Mouse (Mus musculus) forebrain, postnatal 0 days (tissue): ENCODE measurements around the gene Phlpp1. TPM values are rescaled to one million over a fixed set of nuclear protein-coding genes. Genes with fewer than 3 reads are reported as not detected.
A peak's percentile ranks its signal among the peaks of the same experiment; 100 is the strongest.

Source experiments
- ATAC-seq: fragments of 200-750 bp; cut with Nextera tagmentation; 2 replicates; pipeline ENCODE4 v1.8.0; 2017; ENCODE audit warnings: mild to moderate bottlenecking, moderate library complexity
- DNase-seq: peaks from one replicate; pipeline ENCODE4 v3.0.0-alpha.2; 2015
- H3K27ac ChIP-seq: fragments of 300-500 bp; sonication (generic); 2 replicates; pipeline ENCODE4 v1.5.1; 2014; ENCODE audit warnings: low read depth, mild to moderate bottlenecking, antibody characterized with exemption, low read length, moderate library complexity, mixed read lengths
- H3K27me3 ChIP-seq: fragments of 300-500 bp; sonication (generic); 2 replicates; pipeline ENCODE4 v1.6.1; 2014; ENCODE audit warnings: mild to moderate bottlenecking, low read length, mixed read lengths; ENCODE audit not compliant: insufficient read depth
- H3K36me3 ChIP-seq: fragments of 300-500 bp; sonication (generic); 2 replicates; pipeline ENCODE4 v1.6.1; 2014; ENCODE audit warnings: mild to moderate bottlenecking, moderate library complexity; ENCODE audit not compliant: insufficient read depth
- H3K4me1 ChIP-seq: fragments of 300-500 bp; sonication (generic); 2 replicates; pipeline ENCODE4 v1.6.1; 2014; ENCODE audit warnings: antibody characterized with exemption; ENCODE audit not compliant: insufficient read depth
- H3K4me2 ChIP-seq: fragments of 300-500 bp; sonication (generic); 2 replicates; pipeline ENCODE4 v1.6.1; 2014; ENCODE audit warnings: low read depth, mild to moderate bottlenecking, moderate library complexity
- H3K4me3 ChIP-seq: fragments of 300-500 bp; sonication (generic); 2 replicates; pipeline ENCODE4 v1.5.1; 2014; ENCODE audit warnings: low read depth, low read length, mixed read lengths
- H3K9ac ChIP-seq: fragments of 300-500 bp; sonication (generic); 2 replicates; pipeline ENCODE4 v1.6.1; 2014; ENCODE audit warnings: mild to moderate bottlenecking
- H3K9me3 ChIP-seq: fragments of 300-500 bp; sonication (generic); 2 replicates; pipeline ENCODE4 v1.6.1; 2016; ENCODE audit warnings: low read length
- CTCF ChIP-seq: sonication (generic); IDR thresholded peaks from 2 replicates; pipeline ENCODE4 v1.5.1; 2016; ENCODE audit warnings: antibody characterized with exemption, control low read depth, low read depth
- WGBS: fragments of 180-500 bp; shearing (Covaris S2); extraction: QIAGEN DNeasy Blood & Tissue Kit; methylation state at CpG from one replicate; pipeline ENCODE4 v1.1.7; 2014; 5-methylcytosine and 5-hydroxymethylcytosine counted together
- polyA plus RNA-seq: library from polyadenylated mRNA; unstranded; fragments of >200 nt; fragmentation: Nextera tagmentation; extraction: Ambion mirVana; gene quantifications from 2 replicates; pipeline ENCODE4 v1.2.1, GENCODE M21; 2015
- total RNA-seq: library from RNA; depleted of rRNA; stranded (reverse); fragments of >200 nt; gene quantifications from 2 replicates; pipeline ENCODE4 v1.2.3, GENCODE M21; 2014

The Phlpp1 gene
- total and polyA plus RNA-seq, 2 experiments from 2014 or later, result 5.1 to 32.5 TPM

GRCm38 (mm10) chr1:106226613-106227012 lies 55.1 kb downstream of the Phlpp1 start:
- Histone ChIP-seq H3K4me2 (no peak overlapping the region), H3K4me1 (no peaks in the 10 kb centered on the region), H3K9me3 (no peaks in the 10 kb centered on the region), H3K27ac (no peak overlapping the region), H3K9ac (no peak overlapping the region), H3K4me3 (no peak overlapping the region), H3K27me3 (no peaks in the 10 kb centered on the region), H3K36me3 (no peaks in the 10 kb centered on the region)
- no peak for TF ChIP-seq CTCF
- DNase-seq (no peak), ATAC-seq (no peak)
- WGBS, result 82% methylated on average over 7 of the region's 7 CpGs

DNA sequence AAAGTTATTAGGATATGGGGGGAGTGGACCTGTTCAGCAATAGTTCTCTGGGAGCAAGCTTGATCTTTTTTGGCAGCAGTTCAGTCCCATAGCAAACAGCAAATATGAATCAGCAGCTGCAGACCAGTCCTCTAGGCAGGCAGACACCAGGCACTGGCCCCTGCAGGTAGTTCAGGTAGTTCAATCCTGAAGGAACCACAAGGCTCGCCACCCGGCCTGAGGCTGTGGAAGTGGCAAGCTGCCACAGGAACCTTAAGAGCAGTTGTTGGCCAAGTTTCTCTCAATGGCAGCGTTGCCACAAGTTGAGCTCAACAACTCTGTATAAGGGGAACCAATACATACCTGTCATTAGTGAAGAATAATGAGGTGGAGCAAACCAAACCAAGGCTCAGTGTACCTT lies 58.8 kb downstream of the Phlpp1 start:
- WGBS, result 70% methylated on average over 3 of the region's 3 CpGs
- Histone ChIP-seq H3K9me3 (no peaks in the 10 kb centered on the region), H3K36me3 (no peaks in the 10 kb centered on the region), H3K4me1 (no peaks in the 10 kb centered on the region), H3K4me2 (no peak overlapping the region), H3K27me3 (no peaks in the 10 kb centered on the region), H3K27ac (no peak overlapping the region), H3K9ac (no peak overlapping the region), H3K4me3 (no peak overlapping the region)
- DNase-seq, result no peak
- TF ChIP-seq CTCF, result no peak
- no peak for ATAC-seq

- TF ChIP-seq CTCF, result no peak
- H3K4me2 ChIP-seq, result no peak overlapping the region
- H3K27me3 ChIP-seq, result no peaks in the 10 kb centered on the region
- no peaks in the 10 kb centered on the region for H3K9me3 ChIP-seq
- WGBS, result 76% methylated on average over 5 of the region's 5 CpGs
- H3K27ac ChIP-seq, result no peak overlapping the region
- DNase-seq (no peak), ATAC-seq (no peak)
- no peak overlapping the region for H3K4me3 ChIP-seq
- H3K9ac ChIP-seq, result no peak overlapping the region
- H3K36me3 ChIP-seq, result no peaks in the 10 kb centered on the region
- H3K4me1 ChIP-seq, result no peaks in the 10 kb centered on the region
Measured at GRCm38 (mm10) chr1:106231345-106231744, 59.8 kb downstream of the Phlpp1 start.

DNA sequence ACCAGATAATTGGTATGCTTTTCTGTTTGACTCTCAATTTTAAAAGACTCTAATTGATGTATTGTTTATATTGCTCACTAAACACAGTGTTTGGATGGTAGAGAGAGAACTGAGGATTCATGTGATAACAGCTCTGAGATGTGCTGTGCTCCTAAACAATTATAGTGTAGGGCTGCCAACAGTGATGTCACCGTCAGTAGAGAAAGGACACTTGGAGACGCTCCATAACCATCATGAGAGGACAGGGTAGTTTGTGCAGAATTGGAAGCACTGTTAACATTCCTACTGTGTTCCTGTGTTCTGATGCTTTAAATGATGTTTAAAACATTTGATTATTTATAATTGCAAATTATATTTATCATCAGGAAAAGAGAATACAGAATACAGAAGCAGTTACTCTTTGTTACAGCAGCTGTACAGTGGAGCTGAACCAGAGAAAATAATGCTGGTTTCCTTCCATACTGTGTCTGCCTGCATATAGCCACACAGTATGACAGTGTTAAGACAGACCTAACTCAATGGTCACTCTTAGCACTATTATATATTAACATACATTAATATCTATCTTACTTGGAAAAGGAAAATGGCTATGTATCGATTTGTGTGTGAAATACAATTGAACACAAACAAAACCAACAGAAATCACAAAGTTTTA lies 60.4 kb downstream of the Phlpp1 start:
- Histone ChIP-seq H3K4me1 (no peaks in the 10 kb centered on the region), H3K4me2 (no peak overlapping the region), H3K9me3 (no peaks in the 10 kb centered on the region), H3K9ac (no peak overlapping the region), H3K27ac (no peak overlapping the region), H3K4me3 (no peak overlapping the region), H3K36me3 (no peaks in the 10 kb centered on the region), H3K27me3 (no peaks in the 10 kb centered on the region)
- 46% methylated on average over 3 of the region's 3 CpGs for WGBS
- TF ChIP-seq CTCF, result no peak
- peak; percentile 66 for DNase-seq
- ATAC-seq, result peak; percentile 87

- no peak for ATAC-seq
- Histone ChIP-seq H3K4me2 (no peak overlapping the region), H3K36me3 (no peaks in the 10 kb centered on the region), H3K27ac (no peak overlapping the region), H3K9me3 (no peaks in the 10 kb centered on the region), H3K27me3 (no peaks in the 10 kb centered on the region), H3K4me3 (no peak overlapping the region), H3K9ac (no peak overlapping the region), H3K4me1 (no peaks in the 10 kb centered on the region)
- TF ChIP-seq CTCF, result no peak
- 53% methylated on average over 4 of the region's 4 CpGs for WGBS
- no peak for DNase-seq
Measured at GRCm38 (mm10) chr1:106232460-106232850, 60.9 kb downstream of the Phlpp1 start.

DNA sequence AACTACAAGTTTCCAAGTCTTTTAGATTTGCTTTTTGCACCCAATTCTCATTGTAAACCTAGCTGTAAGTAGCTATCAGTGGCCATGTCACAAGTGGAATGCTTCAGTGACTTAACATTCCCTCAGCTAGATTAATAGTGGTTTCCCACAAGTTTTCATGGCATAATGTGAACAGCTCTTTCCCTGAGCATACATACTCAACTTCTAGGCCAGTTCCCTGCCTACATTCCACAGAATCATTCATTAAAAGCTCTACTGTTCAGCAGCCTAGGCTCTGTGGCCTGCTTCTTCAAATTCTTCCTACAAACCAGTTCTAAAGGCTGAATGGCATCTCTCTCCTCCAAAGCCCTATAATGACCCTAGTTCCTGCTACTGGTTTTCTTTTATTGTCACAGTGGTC lies 65.4 kb downstream of the Phlpp1 start:
- Histone ChIP-seq H3K4me3 (no peak overlapping the region), H3K9ac (no peak overlapping the region), H3K36me3 (no peaks in the 10 kb centered on the region), H3K4me1 (peaks cover 6% of the 10 kb centered on the region; the same call in 1 of the 2 replicates), H3K4me2 (no peak overlapping the region), H3K27ac (no peak overlapping the region), H3K27me3 (no peaks in the 10 kb centered on the region), H3K9me3 (no peaks in the 10 kb centered on the region)
- ATAC-seq (no peak), DNase-seq (no peak)
- TF ChIP-seq CTCF, result no peak

DNA sequence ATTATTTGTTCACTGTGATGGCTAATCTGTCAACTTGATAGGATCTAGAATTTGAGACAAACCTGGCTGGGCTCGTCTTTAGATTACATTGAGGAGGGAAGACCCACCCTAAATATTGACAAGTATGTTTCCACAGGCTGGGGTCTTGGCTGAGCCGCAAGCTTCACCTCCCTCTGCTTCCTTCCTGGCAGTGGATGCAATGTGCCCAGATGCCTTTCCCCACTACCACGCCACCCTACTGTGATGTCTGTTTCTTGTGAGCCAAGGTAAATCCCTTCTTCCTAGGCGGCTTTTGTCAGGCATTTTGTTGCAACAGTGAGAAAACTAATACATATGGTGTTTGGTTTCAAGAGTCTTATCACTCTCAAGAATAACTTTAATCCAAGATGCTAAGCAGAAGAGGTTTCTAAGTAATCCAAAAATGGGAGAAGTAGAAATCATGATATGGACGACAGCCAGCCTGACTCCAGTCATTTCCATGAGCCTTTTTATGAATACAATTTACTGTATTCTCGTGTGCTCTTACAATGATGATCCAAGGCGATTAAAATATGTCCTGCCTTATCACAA lies 68.6 kb downstream of the Phlpp1 start:
- 47% methylated on average over 7 of the region's 7 CpGs for WGBS
- Histone ChIP-seq H3K9me3 (no peaks in the 10 kb centered on the region), H3K9ac (no peak overlapping the region), H3K36me3 (no peaks in the 10 kb centered on the region), H3K4me3 (no peak overlapping the region), H3K4me1 (peaks cover 10% of the 10 kb centered on the region; the same call in 1 of the 2 replicates), H3K27ac (no peak overlapping the region), H3K4me2 (no peak overlapping the region), H3K27me3 (no peaks in the 10 kb centered on the region)
- TF ChIP-seq CTCF, result no peak
- ATAC-seq, result peak; percentile 54
- DNase-seq, result peak; percentile 51
